Mouse (Mus musculus) v-Abl transformed pro-B cells (cell line): ENCODE data around the gene Usp20.

ENCODE experiments used
- in situ Hi-C, 2 experiments: fragments of 400-800 bp; cut with MboI; formaldehyde crosslinking; loops; one replicate each; pipeline ENCODE4 v1.15.1; 2025; ENCODE audit not compliant: unreplicated experiment in 2 of 2

The Usp20 gene

DNA sequence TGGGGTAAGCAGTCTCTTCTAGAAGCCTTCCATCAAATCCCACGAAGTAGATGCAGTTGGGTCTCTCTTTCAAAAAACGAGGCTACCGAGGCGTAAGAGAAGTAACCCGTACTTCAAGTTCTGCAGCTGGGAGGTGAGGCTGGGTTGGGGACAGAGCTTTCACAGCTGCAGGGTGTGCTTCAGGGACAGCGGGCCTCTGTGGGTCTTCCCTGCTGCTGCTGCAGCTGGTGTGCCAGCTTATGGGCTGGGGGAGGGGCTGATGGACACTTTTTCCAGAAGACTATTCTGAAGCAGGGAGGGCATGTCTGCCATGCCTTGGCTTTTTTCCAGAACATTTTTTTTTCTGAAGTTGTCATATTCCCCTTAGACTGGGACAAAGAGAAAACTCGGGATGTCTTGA lies 945 bp downstream of the Usp20 start:
- in situ Hi-C loops: no loop called here

- in situ Hi-C loops: no loop called here
These were observed 3.3 kb downstream of the Usp20 start for GRCm38 (mm10) chr2:30985111-30986020.

DNA sequence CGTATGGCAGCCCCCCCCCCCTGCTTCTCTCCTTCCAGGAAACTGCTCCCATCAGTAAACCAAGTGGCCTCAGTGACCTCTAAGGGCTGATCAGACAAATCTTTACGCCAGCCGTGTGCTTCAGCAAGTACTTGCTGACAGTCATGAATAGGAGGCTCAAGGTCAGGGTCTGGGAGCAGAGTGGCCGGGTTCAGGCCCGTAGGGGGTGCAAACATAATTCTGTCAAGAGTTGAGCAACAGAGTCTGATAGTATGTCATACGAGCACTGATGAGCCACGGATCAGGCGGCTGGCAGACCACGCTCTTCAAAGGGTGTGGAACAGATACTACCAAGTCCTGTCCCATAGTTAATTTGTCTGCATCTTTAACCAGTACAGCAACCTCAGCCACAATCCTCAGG lies 8.1 kb downstream of the Usp20 start:
- in situ Hi-C loops: no loop called here

DNA sequence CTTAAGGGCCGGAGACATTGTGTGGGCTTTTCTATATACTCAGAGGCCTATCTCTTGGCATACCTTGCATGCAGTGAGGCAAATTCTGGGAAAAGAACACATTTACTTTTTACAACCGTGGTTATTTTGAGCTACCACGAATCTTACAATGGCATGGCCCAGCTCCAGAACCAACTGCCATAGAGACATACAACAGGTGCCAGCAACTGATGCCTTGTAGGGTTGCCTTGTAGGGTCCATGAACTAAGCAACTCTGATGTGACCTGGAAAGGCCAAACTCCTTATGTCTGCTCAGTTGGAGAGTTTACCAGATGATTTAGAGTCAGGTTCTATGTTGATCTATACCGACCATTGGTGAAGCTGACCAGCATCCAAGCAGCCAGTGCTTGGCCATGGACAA lies 12.8 kb downstream of the Usp20 start:
- in situ Hi-C loops: no loop called here

DNA sequence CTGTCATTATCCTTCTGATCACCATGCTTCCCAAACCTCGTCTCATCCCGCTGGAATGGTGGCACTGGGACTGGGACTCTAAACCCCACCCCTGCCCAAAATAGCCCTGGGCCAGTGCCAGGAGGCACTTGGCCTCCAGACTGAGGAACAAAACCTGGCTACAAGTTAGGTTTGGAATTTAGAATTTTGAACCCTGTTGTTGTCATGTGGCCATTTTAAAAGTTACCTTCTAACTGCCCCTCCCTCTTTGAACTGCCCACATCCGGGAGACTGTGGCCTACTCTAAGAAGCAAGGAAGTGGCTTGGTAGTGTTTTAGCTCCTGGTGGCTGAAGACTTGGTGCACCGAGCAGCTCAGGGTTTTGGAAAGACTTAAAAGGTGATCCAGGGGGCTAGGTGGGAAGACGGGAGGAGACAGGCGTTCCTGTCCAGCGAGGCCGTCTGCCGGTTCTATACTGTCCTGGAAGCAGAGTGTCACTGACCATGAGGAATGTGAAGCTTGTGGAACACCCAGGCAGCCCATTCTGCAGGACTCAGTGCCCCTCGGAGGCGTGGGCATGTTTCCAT lies 13.4 kb downstream of the Usp20 start:
- in situ Hi-C loops: no loop called here

DNA sequence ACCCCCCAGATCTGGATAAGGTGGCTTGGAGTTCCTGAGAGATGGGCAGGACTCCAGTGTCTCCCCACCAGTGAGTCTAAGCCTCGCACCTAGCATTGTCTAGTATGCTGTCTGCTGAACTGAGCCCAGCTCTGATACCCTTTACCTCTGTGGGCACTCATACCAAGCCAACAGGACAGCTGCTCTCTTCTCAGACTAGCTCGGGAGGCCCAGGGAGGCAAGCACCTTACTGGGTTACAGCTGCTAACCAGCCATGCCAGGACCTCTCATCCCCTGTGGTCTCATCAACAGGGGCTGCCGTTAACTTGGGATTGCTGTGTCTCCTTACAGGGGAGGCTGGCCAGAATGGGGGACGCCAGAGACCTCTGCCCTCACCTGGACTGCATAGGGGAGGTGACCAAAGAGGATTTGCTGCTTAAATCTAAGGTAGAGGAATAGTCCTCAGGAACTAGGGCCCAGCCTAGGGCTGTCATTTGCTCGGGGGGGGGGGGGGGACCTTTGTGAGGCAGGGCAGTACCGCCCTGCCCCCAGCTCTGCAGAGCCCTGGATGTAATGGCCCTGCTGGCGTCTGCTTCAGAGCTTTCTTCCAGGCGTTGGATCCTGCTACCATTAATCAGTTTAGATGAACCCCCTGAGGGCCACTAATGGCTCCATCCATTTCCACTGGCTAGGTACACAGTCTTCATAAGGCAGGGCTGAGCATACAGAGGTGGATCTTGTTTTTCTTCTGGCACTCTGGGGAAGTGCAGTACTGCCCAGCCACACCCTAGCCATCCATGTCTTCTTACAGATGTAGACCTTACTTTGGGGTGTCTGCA lies 16.6 kb downstream of the Usp20 start:
- in situ Hi-C loops: no loop called here

DNA sequence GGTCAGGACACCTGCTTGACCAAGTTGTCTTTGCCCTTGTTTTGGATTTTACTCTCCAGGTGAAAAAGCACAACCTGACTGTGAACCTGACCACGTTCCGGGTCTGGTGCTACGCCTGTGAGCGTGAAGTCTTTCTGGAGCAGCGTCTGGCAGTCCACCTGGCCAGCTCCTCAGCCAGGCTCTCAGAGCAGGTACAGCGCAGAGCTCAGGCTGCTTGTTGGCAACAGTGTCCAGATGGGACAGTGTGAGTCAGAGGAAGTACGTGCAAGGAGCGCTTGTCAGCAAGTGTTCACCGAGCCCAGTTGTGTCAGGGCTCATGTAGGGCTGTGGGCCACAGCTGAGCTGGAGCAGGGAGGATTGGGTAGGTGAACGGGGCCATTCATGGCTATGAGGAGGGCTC lies 20.8 kb downstream of the Usp20 start:
- in situ Hi-C loops: no loop called here

- in situ Hi-C loops: no loop called here
These were observed 23.4 kb downstream of the Usp20 start for GRCm38 (mm10) chr2:31005453-31005852.

DNA sequence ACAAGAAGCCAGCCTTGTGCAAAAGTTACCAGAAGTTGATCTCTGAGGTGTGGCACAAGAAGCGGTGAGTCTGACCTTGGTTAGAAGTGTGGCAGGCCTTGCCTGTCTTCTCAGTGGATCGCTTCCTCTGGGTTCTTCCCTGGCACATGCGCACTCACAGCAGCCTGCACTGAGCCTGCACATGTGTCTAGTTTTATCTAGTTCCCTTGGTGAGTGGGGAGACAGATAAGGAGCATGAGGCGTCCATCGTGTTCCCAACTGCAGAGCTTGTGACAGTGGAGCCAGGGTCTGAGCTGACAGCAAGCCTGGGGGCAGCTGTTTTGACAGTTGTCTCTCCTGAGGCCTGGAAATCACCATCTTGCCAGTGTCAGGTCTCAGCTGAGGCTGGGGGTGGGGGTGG lies 24.4 kb downstream of the Usp20 start:
- in situ Hi-C loops: no loop called here

GRCm38 (mm10) chr2:31007208-31007607 lies 25.1 kb downstream of the Usp20 start:
- in situ Hi-C loops: no loop called here

DNA sequence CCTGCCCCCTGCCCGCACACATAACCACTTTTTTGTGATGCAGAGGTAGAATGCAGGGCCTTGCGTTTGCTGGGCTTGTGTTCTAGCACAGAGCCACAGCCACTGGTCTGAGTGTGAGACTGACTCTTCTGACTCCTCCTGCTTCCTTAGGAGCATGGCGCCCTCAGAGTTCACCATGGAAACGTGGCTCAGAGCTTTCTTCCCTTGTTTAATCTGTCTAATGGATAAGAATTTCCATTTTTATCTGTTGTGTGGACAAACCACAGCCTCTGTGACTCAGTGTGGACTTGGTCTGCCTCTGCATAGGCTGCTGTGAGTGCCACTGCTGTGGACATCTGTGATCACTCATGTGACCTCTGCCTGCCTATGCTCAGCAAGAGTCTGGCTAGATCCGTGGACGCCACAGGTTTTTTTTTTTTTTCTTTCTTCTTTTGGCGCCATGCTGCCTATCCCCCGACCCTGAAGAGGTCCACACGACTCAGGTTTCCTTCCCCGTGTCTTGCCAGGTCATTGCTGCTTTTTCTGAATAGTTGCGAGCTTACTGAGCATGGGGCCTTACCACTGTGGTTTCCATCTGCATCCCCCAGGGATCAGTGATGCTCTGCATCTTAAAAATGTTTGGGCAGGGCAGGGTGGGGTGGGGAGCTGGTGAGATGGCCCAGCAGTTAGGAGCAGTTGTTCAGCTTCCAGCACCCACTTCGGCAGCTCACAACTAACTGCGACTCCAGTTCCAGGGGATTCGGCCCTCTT lies 31.5 kb downstream of the Usp20 start:
- in situ Hi-C loops: no loop called here

DNA sequence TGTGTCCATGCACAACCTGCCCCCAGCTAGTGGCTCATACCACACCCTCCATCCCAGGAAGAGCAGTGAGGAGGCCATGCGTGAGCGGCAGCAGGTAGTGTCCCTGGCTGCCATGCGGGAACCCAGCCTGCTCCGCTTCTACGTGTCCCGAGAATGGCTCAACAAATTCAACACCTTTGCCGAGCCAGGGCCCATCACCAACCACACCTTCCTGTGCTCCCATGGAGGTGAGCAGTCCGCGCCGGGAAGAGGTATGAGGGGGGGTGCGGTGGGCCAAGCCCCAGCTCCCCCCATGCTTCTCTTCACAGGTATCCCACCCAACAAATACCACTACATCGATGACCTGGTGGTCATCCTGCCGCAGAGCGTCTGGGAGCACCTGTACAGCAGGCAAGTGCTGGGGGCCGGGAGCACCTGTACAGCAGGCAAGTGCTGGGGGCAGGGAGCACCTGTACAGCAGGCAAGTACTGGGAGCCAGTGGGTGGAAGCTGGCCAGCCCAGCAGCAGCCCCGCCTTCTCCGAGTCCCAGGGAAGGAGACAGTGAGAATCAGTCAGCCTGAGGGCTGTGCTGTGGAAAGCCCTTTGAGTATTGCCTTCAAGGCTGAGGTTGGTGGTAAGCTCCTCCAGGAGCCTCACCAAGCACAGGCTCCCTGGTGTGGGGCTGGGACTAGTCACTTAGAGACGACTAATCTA lies 35.7 kb downstream of the Usp20 start:
- in situ Hi-C loops: no loop called here

- in situ Hi-C loops: no loop called here
These were observed 36.4 kb downstream of the Usp20 start for GRCm38 (mm10) chr2:31018519-31018918.

DNA sequence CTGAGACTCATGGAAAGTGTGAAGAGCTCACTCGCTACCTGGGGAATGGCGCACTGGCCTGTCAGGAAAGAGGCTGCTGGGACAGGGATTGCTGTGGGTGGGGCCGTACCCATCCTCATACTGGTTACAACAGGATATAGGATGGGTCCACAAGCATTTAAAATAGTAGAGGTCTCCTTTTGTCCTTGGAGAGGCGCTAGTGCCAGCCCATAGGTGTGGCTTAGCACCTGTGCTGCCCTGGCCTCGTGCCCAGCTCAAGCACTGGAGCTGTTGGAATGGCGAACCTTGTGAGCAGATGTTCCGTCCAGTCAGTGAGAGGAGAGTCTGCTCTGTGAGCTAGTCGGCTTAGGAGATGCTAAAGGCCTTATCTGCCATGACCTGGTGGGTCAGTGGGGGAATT lies 36.9 kb downstream of the Usp20 start:
- in situ Hi-C loops: no loop called here

DNA sequence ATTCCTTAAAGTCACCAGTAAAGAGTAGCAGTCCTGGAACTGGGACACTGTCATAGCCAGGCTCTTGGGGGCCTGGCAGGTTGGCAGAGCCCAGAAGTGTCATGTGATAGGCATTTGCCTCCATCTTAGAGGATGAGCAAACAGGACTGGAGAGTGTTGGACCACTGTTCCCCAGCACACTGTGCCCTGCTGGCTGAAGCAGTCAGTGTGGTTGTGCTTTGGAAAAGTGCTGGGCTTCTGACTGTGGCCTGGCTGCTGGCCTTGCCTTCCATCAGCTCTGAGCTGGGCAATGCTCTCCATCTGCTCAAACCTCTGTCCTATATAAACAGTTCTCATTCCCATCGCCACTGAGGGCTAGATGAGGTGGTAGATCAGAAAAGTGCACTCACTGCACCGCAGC lies 38.1 kb downstream of the Usp20 start:
- in situ Hi-C loops: loop anchor here (10.0 kb wide), 1 partner anchor 275 kb away; no protein-coding TSS in a partner anchor

DNA sequence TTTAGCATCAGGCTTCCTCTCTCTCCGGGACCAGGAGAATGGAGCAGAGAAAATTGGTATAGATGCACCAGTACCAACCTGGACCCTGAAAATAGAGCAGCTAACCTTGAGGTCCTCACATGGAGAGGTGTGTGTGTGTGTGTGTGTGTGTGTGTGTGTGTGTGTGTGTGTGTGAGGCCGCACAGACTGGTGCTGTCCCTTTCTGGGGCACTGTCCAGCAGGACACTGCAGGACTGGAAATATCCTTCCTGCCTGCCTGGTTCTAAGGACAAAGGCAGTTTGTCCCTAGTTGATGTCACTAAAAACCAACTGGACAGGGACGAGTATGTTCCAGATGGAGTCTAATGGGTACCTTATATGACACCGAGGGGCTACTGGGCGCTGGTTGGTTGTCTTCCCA lies 41.9 kb downstream of the Usp20 start:
- in situ Hi-C loops: loop anchor here (10.0 kb wide), 1 partner anchor 271 kb away; no protein-coding TSS in a partner anchor

GRCm38 (mm10) chr2:31024618-31025370 lies 42.7 kb downstream of the Usp20 start:
- in situ Hi-C loops: loop anchor here (5.0 to 10.0 kb wide), 3 partner anchors 123 to 270 kb away; partner anchors contain the start of gene Gpr107 (in 1 of the 2)

DNA sequence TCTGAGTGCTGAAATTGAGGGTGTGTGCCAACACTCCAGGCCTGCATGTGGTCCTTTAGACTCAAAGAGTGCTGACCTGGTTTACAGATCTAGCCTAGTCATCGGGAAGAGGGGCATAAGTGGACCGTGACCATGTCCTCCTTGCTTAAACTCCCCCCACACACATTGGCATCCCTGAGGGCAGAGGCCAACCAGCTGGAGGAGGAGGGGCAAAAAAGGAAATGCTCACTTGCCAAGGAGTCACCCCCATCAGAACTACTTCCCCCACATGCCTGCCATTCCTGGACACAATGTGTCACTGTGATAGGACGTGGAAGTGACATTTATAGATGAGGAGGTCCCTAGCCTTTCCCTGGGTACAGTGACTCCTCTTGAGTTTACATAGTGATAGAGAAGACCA lies 43.4 kb downstream of the Usp20 start:
- in situ Hi-C loops: loop anchor here (5.0 to 10.0 kb wide), 3 partner anchors 122 to 269 kb away; partner anchors contain the start of gene Gpr107 (in 1 of the 2)

- in situ Hi-C loops: loop anchor here (5.0 to 10.0 kb wide), 3 partner anchors 121 to 268 kb away; partner anchors contain the start of gene Gpr107 (in 1 of the 2)
These were observed 44.6 kb downstream of the Usp20 start for GRCm38 (mm10) chr2:31026642-31027041.
